Mouse (Mus musculus) hindbrain, postnatal 0 days (tissue): ENCODE results near the gene 0610010K14Rik. TPM values are rescaled to one million over a fixed set of nuclear protein-coding genes. Genes with fewer than 3 reads are reported as not detected.

Source experiments
- ATAC-seq: fragments of 200-750 bp; cut with Nextera tagmentation; 2 replicates; pipeline ENCODE4 v1.8.0; 2017; ENCODE audit warnings: mild to moderate bottlenecking, moderate TSS enrichment, moderate library complexity
- DNase-seq: peaks from one replicate; pipeline ENCODE4 v3.0.0-alpha.2; 2015; ENCODE audit warnings: low spot score
- H3K27ac ChIP-seq: fragments of 300-500 bp; sonication (generic); 2 replicates; pipeline ENCODE4 v1.5.1; 2014; ENCODE audit warnings: mild to moderate bottlenecking
- H3K27me3 ChIP-seq: fragments of 300-500 bp; sonication (generic); 2 replicates; pipeline ENCODE4 v1.6.1; 2014; ENCODE audit warnings: low read length, mixed read lengths; ENCODE audit not compliant: insufficient read depth
- H3K36me3 ChIP-seq: fragments of 300-500 bp; sonication (generic); 2 replicates; pipeline ENCODE4 v1.6.1; 2014; ENCODE audit warnings: low read length, mixed read lengths; ENCODE audit not compliant: insufficient read depth
- H3K4me1 ChIP-seq: fragments of 300-500 bp; sonication (generic); 2 replicates; pipeline ENCODE4 v1.6.1; 2014; ENCODE audit warnings: antibody characterized with exemption, low read length, mixed read lengths; ENCODE audit not compliant: insufficient read depth
- H3K4me2 ChIP-seq: fragments of 300-500 bp; sonication (generic); 2 replicates; pipeline ENCODE4 v1.6.1; 2014; ENCODE audit warnings: low read depth, mild to moderate bottlenecking, low read length, moderate library complexity, mixed read lengths
- H3K4me3 ChIP-seq: fragments of 300-500 bp; sonication (generic); 2 replicates; pipeline ENCODE4 v1.5.1; 2014; ENCODE audit warnings: low read length
- H3K9ac ChIP-seq: fragments of 300-500 bp; sonication (generic); replicated peaks from 2 replicates; pipeline ENCODE4 v1.6.1; 2014; ENCODE audit warnings: mild to moderate bottlenecking, low read length, moderate library complexity, mixed read lengths
- H3K9me3 ChIP-seq: fragments of 300-500 bp; sonication (generic); 2 replicates; pipeline ENCODE4 v1.6.1; 2016; ENCODE audit warnings: low read length, mixed read lengths
- CTCF ChIP-seq: IDR thresholded peaks from 2 replicates; pipeline ENCODE4 v1.5.1; 2016; ENCODE audit warnings: antibody characterized with exemption, control low read depth, low read depth
- WGBS: fragments of 180-500 bp; shearing (Covaris S2); extraction: QIAGEN DNeasy Blood & Tissue Kit; methylation state at CpG from one replicate; pipeline ENCODE4 v1.1.7; 2014; 5-methylcytosine and 5-hydroxymethylcytosine counted together
- polyA plus RNA-seq: library from polyadenylated mRNA; unstranded; fragments of >200 nt; fragmentation: Nextera tagmentation; extraction: Ambion mirVana; gene quantifications from 2 replicates; pipeline ENCODE4 v1.2.1, GENCODE M21; 2015
- total RNA-seq: library from RNA; depleted of rRNA; stranded (reverse); fragments of >200 nt; gene quantifications from 2 replicates; pipeline ENCODE4 v1.2.3, GENCODE M21; 2014

The 0610010K14Rik gene
- total and polyA plus RNA-seq, 2 experiments from 2014 or later: 61.6 to 172 TPM

DNA sequence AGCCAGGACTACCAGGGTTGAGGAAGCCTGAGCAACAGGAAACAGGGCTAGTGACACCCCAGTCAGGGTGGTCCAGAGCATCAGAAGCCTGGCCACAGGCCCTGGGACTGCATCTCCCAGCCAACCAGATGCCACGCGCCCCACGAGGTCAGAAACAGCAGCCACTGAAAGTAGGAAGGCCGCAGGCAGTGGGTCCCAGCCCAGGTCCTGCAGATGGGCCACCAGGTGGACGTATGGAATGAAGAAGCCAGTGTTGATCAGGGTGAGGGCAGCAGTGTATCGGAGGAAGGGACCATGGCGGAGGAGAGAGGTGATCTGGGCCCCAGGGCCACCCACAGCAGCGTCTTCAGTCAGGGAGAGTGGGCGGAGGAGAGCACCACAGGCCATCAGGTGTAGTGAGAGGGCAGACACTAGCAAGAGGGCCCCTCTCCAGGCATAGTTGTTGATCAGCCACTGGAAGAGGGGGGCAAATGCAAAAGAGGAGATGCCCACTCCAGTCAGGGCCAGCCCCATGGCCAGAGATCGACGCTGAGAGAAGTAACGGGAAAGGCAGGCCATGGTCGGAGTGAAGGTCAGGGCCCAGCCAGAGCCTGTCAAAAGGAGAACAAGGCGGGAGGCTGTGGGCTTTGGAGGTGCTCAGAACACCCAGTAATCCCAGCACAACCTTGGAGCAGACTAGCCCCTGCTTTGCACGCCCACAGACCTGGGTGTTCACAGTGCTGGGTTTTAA, 18.8 kb downstream of the 0610010K14Rik start:
- WGBS: 88% methylated on average over 15 of the region's 15 CpGs
- H3K4me1 ChIP-seq: peaks cover 27% of the 10 kb centered on the region
- no peak for ATAC-seq
- peak overlapping the region; percentile 67 for H3K4me2 ChIP-seq
- TF ChIP-seq CTCF: no peak
- peaks cover 3% of the 10 kb centered on the region; the same call in 1 of the 2 replicates for H3K36me3 ChIP-seq
- H3K9me3 ChIP-seq: no peaks in the 10 kb centered on the region
- no peak for DNase-seq
- H3K27me3 ChIP-seq: no peaks in the 10 kb centered on the region
- H3K4me3 ChIP-seq: peak overlapping the region; percentile 54
- no peak overlapping the region for H3K27ac ChIP-seq
- peak overlapping the region; percentile 68; the same call in 1 of the 2 replicates for H3K9ac ChIP-seq

DNA sequence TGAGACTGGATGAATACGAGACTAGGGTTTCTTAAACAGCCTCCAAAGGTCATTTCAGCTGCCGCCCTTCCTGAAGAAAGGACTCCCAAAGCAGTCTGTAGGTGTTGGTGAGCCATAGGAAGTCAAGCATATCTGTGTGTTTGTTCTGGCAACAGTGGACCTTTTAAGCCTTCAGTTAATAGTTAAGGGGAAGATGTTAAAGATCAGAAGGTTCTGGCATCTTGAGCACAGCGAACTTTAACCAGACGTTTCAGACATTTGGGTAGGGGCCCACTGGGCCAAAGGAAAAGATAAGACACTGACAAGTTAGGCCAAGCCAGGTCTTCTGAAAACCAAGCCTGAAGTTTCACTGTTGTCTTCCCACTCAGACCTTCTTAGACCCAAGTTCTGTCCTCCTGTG, 19.7 kb downstream of the 0610010K14Rik start:
- H3K27me3 ChIP-seq: no peaks in the 10 kb centered on the region
- H3K9me3 ChIP-seq: no peaks in the 10 kb centered on the region
- DNase-seq (no peak), ATAC-seq (no peak)
- WGBS: 92% methylated on average over 4 of the region's 4 CpGs
- peaks cover 30% of the 10 kb centered on the region for H3K4me1 ChIP-seq
- TF ChIP-seq CTCF: no peak
- H3K27ac ChIP-seq: no peak overlapping the region
- no peak overlapping the region for H3K4me2 ChIP-seq
- H3K4me3 ChIP-seq: no peak overlapping the region
- peaks cover 3% of the 10 kb centered on the region; the same call in 1 of the 2 replicates for H3K36me3 ChIP-seq
- no peak overlapping the region for H3K9ac ChIP-seq

DNA sequence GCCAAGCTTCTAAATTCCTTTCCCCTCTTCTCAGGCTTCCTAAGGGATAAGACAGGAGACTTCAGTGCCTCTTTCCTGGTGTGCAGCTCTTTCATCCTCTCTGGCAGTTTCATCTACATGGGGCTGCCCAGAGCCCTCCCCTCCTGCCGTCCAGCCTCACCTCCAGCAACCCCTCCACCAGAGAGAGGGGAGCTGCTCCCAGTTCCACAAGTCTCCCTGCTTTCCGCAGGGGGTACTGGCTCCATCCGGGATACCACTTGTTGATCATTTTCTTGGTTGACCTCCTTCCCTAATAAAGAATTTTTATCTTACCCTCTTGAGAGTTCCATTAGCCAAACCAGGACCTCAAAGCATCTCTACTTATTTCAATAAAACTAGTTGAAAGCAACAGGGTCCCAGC, 21.6 kb downstream of the 0610010K14Rik start:
- Histone ChIP-seq H3K27ac (no peak overlapping the region), H3K36me3 (peaks cover 3% of the 10 kb centered on the region; the same call in 1 of the 2 replicates), H3K4me3 (no peak overlapping the region), H3K9ac (no peak overlapping the region), H3K9me3 (no peaks in the 10 kb centered on the region), H3K27me3 (no peaks in the 10 kb centered on the region), H3K4me2 (no peak overlapping the region), H3K4me1 (peaks cover 22% of the 10 kb centered on the region; the same call in 1 of the 2 replicates)
- DNase-seq (no peak), ATAC-seq (no peak)
- no peak for TF ChIP-seq CTCF
- 49% methylated on average over 3 of the region's 3 CpGs for WGBS

DNA sequence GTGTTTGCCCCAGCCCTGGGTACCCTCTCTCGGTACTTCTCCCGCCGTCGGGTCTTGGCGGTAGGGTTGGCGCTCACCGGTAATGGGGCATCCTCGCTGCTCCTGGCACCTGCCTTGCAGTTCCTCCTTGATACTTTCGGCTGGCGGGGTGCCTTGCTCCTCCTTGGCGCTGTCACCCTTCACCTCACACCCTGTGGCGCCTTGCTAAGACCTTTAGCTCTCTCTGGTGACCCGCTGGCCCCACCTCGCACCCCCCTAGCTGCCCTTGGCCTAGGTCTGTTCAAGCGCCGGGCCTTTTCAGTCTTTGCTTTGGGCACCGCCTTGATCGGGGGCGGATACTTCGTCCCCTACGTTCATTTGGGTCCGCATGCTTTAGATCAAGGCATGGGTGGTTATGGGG, 22.4 kb downstream of the 0610010K14Rik start:
- Histone ChIP-seq H3K9ac (no peak overlapping the region), H3K9me3 (no peaks in the 10 kb centered on the region), H3K36me3 (peaks cover 3% of the 10 kb centered on the region; the same call in 1 of the 2 replicates), H3K27ac (no peak overlapping the region), H3K4me3 (no peak overlapping the region), H3K4me1 (peaks cover 22% of the 10 kb centered on the region; the same call in 1 of the 2 replicates), H3K27me3 (no peaks in the 10 kb centered on the region), H3K4me2 (peak overlapping the region; percentile 77)
- DNase-seq (no peak), ATAC-seq (no peak)
- no peak for TF ChIP-seq CTCF
- 15% methylated on average over 22 of the region's 22 CpGs for WGBS

DNA sequence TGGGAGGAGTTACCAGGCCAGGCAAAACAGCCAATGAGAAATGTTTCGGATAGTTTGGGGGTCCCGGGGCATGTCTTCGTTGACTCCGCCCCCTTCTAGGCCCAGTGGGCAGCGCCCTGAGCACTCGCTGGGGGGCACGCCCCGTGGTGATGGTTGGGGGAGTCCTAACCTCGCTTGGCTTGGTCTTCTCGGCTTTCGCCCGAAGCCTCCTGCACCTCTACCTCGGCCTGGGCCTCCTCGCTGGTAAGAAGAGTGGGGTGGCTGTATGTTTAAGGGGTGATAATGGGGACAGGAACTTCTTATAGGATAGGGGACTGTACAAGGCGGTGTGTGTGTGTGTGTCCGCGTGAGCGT, 22.9 kb downstream of the 0610010K14Rik start:
- H3K4me2 ChIP-seq: peak overlapping the region; percentile 77
- H3K4me1 ChIP-seq: peaks cover 19% of the 10 kb centered on the region; the same call in 1 of the 2 replicates
- DNase-seq: no peak
- ATAC-seq: 0 out of 2 replicates have a peak, but pooled peaks have one; percentile 11
- H3K9ac ChIP-seq: peak overlapping the region; percentile 54
- TF ChIP-seq CTCF: no peak
- H3K27ac ChIP-seq: no peak overlapping the region
- no peaks in the 10 kb centered on the region for H3K27me3 ChIP-seq
- WGBS: 9% methylated on average over 18 of the region's 18 CpGs
- peaks cover 3% of the 10 kb centered on the region; the same call in 1 of the 2 replicates for H3K36me3 ChIP-seq
- no peaks in the 10 kb centered on the region for H3K9me3 ChIP-seq
- H3K4me3 ChIP-seq: peak overlapping the region; percentile 44

DNA sequence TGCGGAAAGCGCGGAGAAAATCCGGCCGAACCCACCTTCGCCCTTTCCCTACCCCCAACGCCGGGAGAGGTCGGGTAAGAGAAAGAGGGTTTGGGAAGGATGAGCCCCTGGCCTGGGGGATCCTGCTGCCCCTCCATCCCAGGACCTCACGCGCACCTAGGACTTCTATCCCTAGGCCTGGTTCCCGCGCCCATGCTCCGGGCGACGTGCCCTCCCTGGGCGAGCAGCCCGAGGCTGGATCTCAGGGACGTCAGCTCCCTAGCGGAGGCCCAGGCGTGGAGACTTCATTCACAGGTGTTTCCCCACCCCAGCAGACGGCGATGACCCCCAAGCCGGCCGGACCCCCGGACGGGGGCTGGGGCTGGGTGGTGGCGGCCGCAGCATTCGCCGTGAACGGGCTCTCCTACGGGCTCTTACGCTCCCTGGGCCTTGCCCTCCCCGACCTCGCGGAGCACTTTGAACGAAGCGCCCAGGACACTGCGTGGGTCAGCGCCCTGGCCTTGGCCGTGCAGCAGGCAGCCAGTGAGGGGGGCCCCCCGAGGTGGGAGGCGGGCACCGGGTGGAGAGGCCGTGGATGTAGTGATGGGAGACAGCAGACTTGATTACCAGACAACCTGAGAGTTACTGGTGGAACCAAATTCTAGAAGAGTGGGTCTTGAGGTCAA, 23.4 kb downstream of the 0610010K14Rik start:
- Histone ChIP-seq H3K36me3 (peaks cover 3% of the 10 kb centered on the region; the same call in 1 of the 2 replicates), H3K4me2 (peak overlapping the region; percentile 77), H3K9me3 (no peaks in the 10 kb centered on the region), H3K9ac (peak overlapping the region; percentile 54), H3K27me3 (no peaks in the 10 kb centered on the region), H3K27ac (no peak overlapping the region), H3K4me1 (peaks cover 17% of the 10 kb centered on the region; the same call in 1 of the 2 replicates), H3K4me3 (peak overlapping the region; percentile 44)
- ATAC-seq (peak; percentile 36), DNase-seq (peak; percentile 26)
- WGBS: 1% methylated on average over 46 of the region's 46 CpGs
- no peak for TF ChIP-seq CTCF
